Mouse (Mus musculus) heart, embryonic 16.5 days (tissue): ENCODE measurements around the gene Tcte2. TPM values are rescaled to one million over a fixed set of nuclear protein-coding genes. Genes with fewer than 3 reads are reported as not detected.

Experiments
- ATAC-seq: fragments of 200-750 bp; cut with Nextera tagmentation; replicated peaks from 2 replicates; pipeline ENCODE4 v1.8.0; 2017; ENCODE audit warnings: moderate number of reproducible peaks; ENCODE audit not compliant: insufficient read depth, low FRiP score; ENCODE audit errors: extremely low read depth
- H3K27ac ChIP-seq: fragments of 300-500 bp; sonication (generic); 2 replicates; pipeline ENCODE4 v1.5.1; 2014; ENCODE audit warnings: mild to moderate bottlenecking, low read length, control low read depth, moderate library complexity
- H3K27me3 ChIP-seq: fragments of 300-500 bp; sonication (generic); 2 replicates; pipeline ENCODE4 v1.6.1; 2014; ENCODE audit warnings: low read length, mixed read lengths; ENCODE audit not compliant: control insufficient read depth, insufficient read depth
- H3K36me3 ChIP-seq: fragments of 300-500 bp; sonication (generic); 2 replicates; pipeline ENCODE4 v1.6.1; 2014; ENCODE audit not compliant: control insufficient read depth, insufficient read depth
- H3K4me1 ChIP-seq: fragments of 300-500 bp; sonication (generic); 2 replicates; pipeline ENCODE4 v1.6.1; 2014; ENCODE audit warnings: low read length, mixed read lengths; ENCODE audit not compliant: control insufficient read depth, insufficient read depth
- H3K4me2 ChIP-seq: fragments of 300-500 bp; sonication (generic); 2 replicates; pipeline ENCODE4 v1.6.1; 2014; ENCODE audit warnings: low read depth, mild to moderate bottlenecking, control low read depth, low read length
- H3K4me3 ChIP-seq: fragments of 300-500 bp; sonication (generic); 2 replicates; pipeline ENCODE4 v1.5.1; 2014; ENCODE audit warnings: mild to moderate bottlenecking, control low read depth, low read length
- H3K9ac ChIP-seq: fragments of 300-500 bp; sonication (generic); 2 replicates; pipeline ENCODE4 v1.6.1; 2014; ENCODE audit warnings: low read length, control low read depth
- H3K9me3 ChIP-seq: fragments of 300-500 bp; sonication (generic); replicated peaks from 2 replicates; pipeline ENCODE4 v1.6.1; 2016; ENCODE audit warnings: low read length; ENCODE audit not compliant: control insufficient read depth
- WGBS: fragments of 180-500 bp; shearing (Covaris S2); extraction: QIAGEN DNeasy Blood & Tissue Kit; methylation state at CpG from one replicate; pipeline ENCODE4 v1.1.7; 2014; 5-methylcytosine and 5-hydroxymethylcytosine counted together
- polyA plus RNA-seq: library from polyadenylated mRNA; unstranded; fragments of >200 nt; fragmentation: Nextera tagmentation; extraction: Ambion mirVana; gene quantifications from 2 replicates; pipeline ENCODE4 v1.2.1, GENCODE M21; 2015

Tcte2 gene
- polyA plus RNA-seq, 1 experiment from 2014 or later, result 3.3 TPM

- WGBS, result 33% methylated on average over 9 of the region's 9 CpGs
- no peaks in the 10 kb centered on the region for H3K36me3 ChIP-seq
- peaks cover 28% of the 10 kb centered on the region for H3K4me1 ChIP-seq
- no peak overlapping the region for H3K4me2 ChIP-seq
- H3K27me3 ChIP-seq, result no peaks in the 10 kb centered on the region
- H3K27ac ChIP-seq, result 0 out of 2 replicates have a peak overlapping the region, but pooled peaks have one; percentile 16
- H3K4me3 ChIP-seq, result no peak overlapping the region
- no peak overlapping the region for H3K9ac ChIP-seq
- peaks cover 4% of the 10 kb centered on the region; the same call in 1 of the 2 replicates for H3K9me3 ChIP-seq
- no peak for ATAC-seq
These were observed 57.9 kb downstream of the Tcte2 start for GRCm38 (mm10) chr17:13703611-13704320.

GRCm38 (mm10) chr17:13700131-13701016 is 61.3 kb downstream of the Tcte2 start:
- Histone ChIP-seq H3K4me2 (no peak overlapping the region), H3K27ac (peak overlapping the region; percentile 68), H3K4me1 (peaks cover 25% of the 10 kb centered on the region), H3K9me3 (peaks cover 4% of the 10 kb centered on the region; the same call in 1 of the 2 replicates), H3K27me3 (no peaks in the 10 kb centered on the region), H3K9ac (0 out of 2 replicates have a peak overlapping the region, but pooled peaks have one; percentile 19), H3K36me3 (no peaks in the 10 kb centered on the region), H3K4me3 (no peak overlapping the region)
- peak; percentile 70 for ATAC-seq
- WGBS, result 19% methylated on average over 4 of the region's 4 CpGs

DNA sequence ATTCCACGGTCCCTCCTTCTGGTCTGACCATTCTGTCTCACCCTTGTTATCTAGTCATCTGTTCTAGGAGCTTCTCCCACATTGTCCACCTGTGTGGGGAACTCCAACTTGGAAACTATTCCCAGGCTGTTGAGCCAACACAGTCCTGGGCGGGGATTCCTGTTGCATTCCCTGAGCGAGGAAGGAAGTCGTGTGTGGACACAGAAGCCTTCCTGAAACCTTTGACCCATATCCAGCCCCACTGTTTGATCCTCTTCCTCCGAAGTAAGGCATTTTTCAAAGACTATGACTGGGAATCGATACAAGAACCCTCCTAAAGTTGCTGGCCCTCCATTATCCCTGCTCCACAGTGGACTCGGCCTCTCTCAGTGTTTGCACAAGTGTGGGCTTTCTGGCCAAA is 61.9 kb downstream of the Tcte2 start:
- Histone ChIP-seq H3K27ac (peak overlapping the region; percentile 68), H3K4me3 (no peak overlapping the region), H3K4me1 (peaks cover 25% of the 10 kb centered on the region), H3K9me3 (peaks cover 4% of the 10 kb centered on the region; the same call in 1 of the 2 replicates), H3K36me3 (no peaks in the 10 kb centered on the region), H3K27me3 (no peaks in the 10 kb centered on the region), H3K4me2 (no peak overlapping the region), H3K9ac (no peak overlapping the region)
- peak; percentile 64 for ATAC-seq
- WGBS, result 43% methylated on average over 7 of the region's 7 CpGs

DNA sequence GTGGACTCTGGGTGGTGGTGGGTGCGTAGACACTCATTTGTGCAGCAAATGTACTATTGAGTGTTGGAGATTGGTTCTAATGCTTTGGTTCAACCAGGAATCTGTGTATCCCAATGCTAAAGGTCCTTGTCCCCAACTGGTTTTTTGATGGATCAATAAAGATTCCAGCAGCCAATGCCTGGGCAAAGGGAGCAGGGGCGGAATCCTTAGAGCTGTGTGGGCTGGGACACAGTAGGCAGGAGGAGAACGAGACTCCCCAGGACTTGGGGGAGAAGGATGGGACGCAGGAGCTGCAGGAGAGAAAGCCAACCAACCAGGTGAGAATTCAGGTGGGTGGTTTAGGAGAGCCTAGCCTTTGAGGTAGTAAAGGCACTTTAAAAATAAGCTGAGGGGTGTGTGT is 63.4 kb downstream of the Tcte2 start:
- Histone ChIP-seq H3K4me3 (no peak overlapping the region), H3K27ac (no peak overlapping the region), H3K27me3 (no peaks in the 10 kb centered on the region), H3K4me1 (peaks cover 19% of the 10 kb centered on the region), H3K9ac (no peak overlapping the region), H3K36me3 (no peaks in the 10 kb centered on the region), H3K4me2 (no peak overlapping the region), H3K9me3 (peaks cover 4% of the 10 kb centered on the region; the same call in 1 of the 2 replicates)
- ATAC-seq, result no peak
- WGBS, result 85% methylated on average over 4 of the region's 4 CpGs

- Histone ChIP-seq H3K27me3 (no peaks in the 10 kb centered on the region), H3K4me1 (peaks cover 19% of the 10 kb centered on the region), H3K4me2 (no peak overlapping the region), H3K9ac (no peak overlapping the region), H3K36me3 (no peaks in the 10 kb centered on the region), H3K4me3 (no peak overlapping the region), H3K9me3 (peaks cover 4% of the 10 kb centered on the region; the same call in 1 of the 2 replicates), H3K27ac (no peak overlapping the region)
- WGBS, result 75% methylated on average over 2 of the region's 2 CpGs
- no peak for ATAC-seq
These were observed 64.0 kb downstream of the Tcte2 start for GRCm38 (mm10) chr17:13697646-13698045.

- no peak overlapping the region for H3K27ac ChIP-seq
These were observed 65.7 kb downstream of the Tcte2 start for GRCm38 (mm10) chr17:13695881-13696280.

DNA sequence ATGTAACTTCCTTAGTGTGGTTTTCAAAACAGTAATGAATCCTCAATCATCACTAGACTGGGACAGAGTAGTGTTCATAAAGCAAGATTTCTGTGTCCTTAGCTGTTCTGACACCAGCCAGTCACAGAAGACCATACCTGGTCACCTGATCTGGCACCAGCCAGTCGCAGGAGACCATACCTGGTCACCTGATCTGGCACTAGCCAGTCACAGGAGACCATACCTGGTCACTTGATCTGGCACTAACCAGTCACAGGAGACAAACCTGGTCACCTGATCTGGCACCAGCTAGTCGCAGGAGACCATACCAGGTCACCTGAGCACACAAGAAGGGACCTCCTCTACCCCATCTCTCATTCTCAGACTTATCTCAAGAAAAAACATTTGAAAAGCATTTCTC is 66.4 kb downstream of the Tcte2 start:
- ATAC-seq, result no peak
- H3K9ac ChIP-seq, result no peak overlapping the region
- WGBS, result 94% methylated on average over 2 of the region's 2 CpGs
- H3K9me3 ChIP-seq, result no peaks in the 10 kb centered on the region
- H3K4me1 ChIP-seq, result peaks cover 11% of the 10 kb centered on the region; the same call in 1 of the 2 replicates
- H3K4me2 ChIP-seq, result no peak overlapping the region
- no peaks in the 10 kb centered on the region for H3K36me3 ChIP-seq
- H3K27me3 ChIP-seq, result no peaks in the 10 kb centered on the region
- H3K27ac ChIP-seq, result no peak overlapping the region
- no peak overlapping the region for H3K4me3 ChIP-seq

More at GRCm38 (mm10) chr17:13695881-13696280, 65.7 kb downstream of the Tcte2 start:
- no peak overlapping the region for H3K4me2 ChIP-seq
- no peaks in the 10 kb centered on the region for H3K27me3 ChIP-seq
- H3K9ac ChIP-seq, result no peak overlapping the region
- peaks cover 17% of the 10 kb centered on the region for H3K4me1 ChIP-seq
- no peak overlapping the region for H3K4me3 ChIP-seq
- no peaks in the 10 kb centered on the region for H3K36me3 ChIP-seq
- WGBS, result 57% methylated on average over 5 of the region's 5 CpGs
- no peaks in the 10 kb centered on the region for H3K9me3 ChIP-seq
- ATAC-seq, result no peak

DNA sequence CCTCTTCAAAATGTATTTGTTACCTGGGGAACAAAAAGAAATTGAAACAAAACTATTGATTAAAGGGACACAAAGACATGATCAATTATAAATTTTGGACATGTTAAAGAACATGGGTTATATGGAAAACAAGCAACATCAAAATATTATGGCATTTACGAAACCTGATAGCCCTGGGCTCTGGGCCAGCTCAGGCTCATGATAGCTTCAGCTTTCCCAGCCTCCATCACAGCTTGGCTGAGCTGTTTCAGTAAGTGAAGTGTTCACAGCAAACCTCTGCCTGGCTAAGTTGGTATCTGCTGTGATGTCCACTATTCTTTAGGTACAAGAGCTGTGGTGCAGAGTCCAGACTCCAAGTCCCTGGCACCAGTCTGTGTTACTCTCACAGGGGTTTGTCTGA is 67.4 kb downstream of the Tcte2 start:
- H3K4me3 ChIP-seq, result no peak overlapping the region
- 73% methylated on average over 1 of the region's 1 CpGs for WGBS

DNA sequence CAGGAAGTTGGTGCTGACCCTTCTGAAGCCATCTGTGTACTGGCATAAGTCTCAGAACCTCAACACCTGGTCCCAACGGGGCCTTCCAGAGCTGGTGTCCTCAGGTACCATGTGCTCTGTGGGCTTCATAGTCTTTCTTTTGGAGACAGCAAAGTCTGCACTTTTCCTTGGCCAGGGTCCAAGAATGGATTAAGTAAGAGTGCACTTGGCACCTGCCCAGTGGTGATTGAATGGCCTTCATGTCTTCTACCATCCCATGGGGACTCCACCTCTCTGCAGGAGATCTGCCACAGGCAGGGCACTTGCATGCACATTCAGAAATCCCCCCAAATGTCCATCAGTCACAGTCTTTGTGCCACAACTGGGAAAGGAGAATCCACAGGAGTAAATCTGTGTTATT is 74.0 kb downstream of the Tcte2 start:
- H3K36me3 ChIP-seq, result no peaks in the 10 kb centered on the region
- no peak overlapping the region for H3K9ac ChIP-seq
- no peaks in the 10 kb centered on the region for H3K27me3 ChIP-seq
- H3K4me1 ChIP-seq, result peaks cover 16% of the 10 kb centered on the region
- H3K9me3 ChIP-seq, result no peaks in the 10 kb centered on the region
- H3K4me2 ChIP-seq, result no peak overlapping the region
- no peak for ATAC-seq
- 70% methylated on average over 1 of the region's 1 CpGs for WGBS
- no peak overlapping the region for H3K27ac ChIP-seq
- no peak overlapping the region for H3K4me3 ChIP-seq

More for the DNA sequence above, 67.4 kb downstream of the Tcte2 start:
- Histone ChIP-seq H3K9ac (no peak overlapping the region), H3K27ac (no peak overlapping the region), H3K27me3 (no peaks in the 10 kb centered on the region), H3K4me1 (peaks cover 1% of the 10 kb centered on the region; the same call in 1 of the 2 replicates), H3K9me3 (no peaks in the 10 kb centered on the region), H3K36me3 (no peaks in the 10 kb centered on the region), H3K4me2 (no peak overlapping the region)
- ATAC-seq, result no peak
